Comparison of ENCODE assay signal across 8 mouse cellular contexts in the genomic region with DNA sequence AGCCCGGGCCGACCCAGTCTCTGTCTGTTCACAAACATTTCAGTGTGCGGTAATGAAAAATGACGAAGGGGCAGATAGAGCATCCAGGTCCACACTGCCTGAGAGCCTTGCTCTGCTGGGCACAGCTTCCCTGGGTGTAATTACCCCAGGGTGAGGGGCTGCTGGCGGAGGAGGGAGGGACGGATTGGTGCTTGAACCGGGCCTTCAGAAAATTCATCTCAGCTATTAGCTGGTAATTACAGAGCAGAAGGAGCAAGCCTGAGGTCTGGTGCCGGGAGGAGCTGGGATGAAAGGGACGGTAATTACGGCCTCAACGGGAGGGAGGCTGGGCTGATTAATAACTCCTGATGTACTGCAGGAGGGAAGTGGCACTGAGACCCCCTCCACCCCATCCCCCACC. TPM values are rescaled to one million over a fixed set of nuclear protein-coding genes. Genes with fewer than 3 reads are reported as not detected.
A peak's percentile ranks its signal among the peaks of the same experiment; 100 is the strongest.
DNase-seq lines count a peak whose midpoint lies in the region; ATAC-seq and TF ChIP-seq lines count a peak whose summit lies in the region.

No protein-coding gene starts in this region.

- no peak overlapping the region for H3K4me3 ChIP-seq in intestine, embryonic 14.5 days (ENCODE audit: low read depth, low read length)
- H3K4me3 ChIP-seq in intestine, postnatal 0 days (ENCODE audit: low read depth, low read length) = no peak overlapping the region
- H3K4me3 ChIP-seq in embryonic facial prominence, embryonic 10.5 days = peak overlapping the region; percentile 53
- H3K4me3 ChIP-seq in midbrain, embryonic 14.5 days (replicated peaks; ENCODE audit: low read depth, low read length) = no peak overlapping the region

- H3K9me3 ChIP-seq in intestine, embryonic 14.5 days (ENCODE audit: control insufficient read depth, low read length) = no peaks in the 10 kb centered on the region
- H3K9me3 ChIP-seq in intestine, postnatal 0 days (ENCODE audit: control insufficient read depth) = no peaks in the 10 kb centered on the region
- H3K9me3 ChIP-seq in embryonic facial prominence, embryonic 10.5 days = no peaks in the 10 kb centered on the region
- no peaks in the 10 kb centered on the region for H3K9me3 ChIP-seq in midbrain, embryonic 14.5 days (ENCODE audit: control insufficient read depth, low read length)

- H3K4me1 ChIP-seq in intestine, embryonic 14.5 days (replicated peaks; ENCODE audit: control insufficient read depth, insufficient read depth, low read length) = peaks cover 47% of the 10 kb centered on the region
- H3K4me1 ChIP-seq in intestine, postnatal 0 days (replicated peaks; ENCODE audit: control insufficient read depth, insufficient read depth, low read length) = peaks cover 3% of the 10 kb centered on the region; the same call in 1 of the 2 replicates
- peaks cover 100% of the 10 kb centered on the region for H3K4me1 ChIP-seq in embryonic facial prominence, embryonic 10.5 days
- H3K4me1 ChIP-seq in midbrain, embryonic 14.5 days (ENCODE audit: control insufficient read depth, insufficient read depth, low read length) = peaks cover 78% of the 10 kb centered on the region

- ATAC-seq in intestine, embryonic 14.5 days (replicated peaks; ENCODE audit: low FRiP score, low TSS enrichment, low read depth) = no peak
- ATAC-seq in intestine, postnatal 0 days = no peak
- ATAC-seq in midbrain, embryonic 14.5 days (ENCODE audit: low FRiP score, low TSS enrichment) = peak; percentile 51; the same call in 1 of the 2 replicates

- TF ChIP-seq CTCF in intestine, postnatal 0 days (IDR thresholded peaks at IDR 0.05; ENCODE audit: low read depth) = no peak

- no peak overlapping the region for H3K9ac ChIP-seq in intestine, embryonic 14.5 days (ENCODE audit: low read length)
- no peak overlapping the region for H3K9ac ChIP-seq in intestine, postnatal 0 days (ENCODE audit: low read depth, low read length)
- peak overlapping the region; percentile 50 for H3K9ac ChIP-seq in midbrain, embryonic 14.5 days (replicated peaks; ENCODE audit: low read length)

- peak overlapping the region; percentile 33; the same call in 1 of the 2 replicates for H3K27ac ChIP-seq in intestine, embryonic 14.5 days (ENCODE audit: low read depth)
- no peak overlapping the region for H3K27ac ChIP-seq in intestine, postnatal 0 days (ENCODE audit: low read depth, low read length)
- H3K27ac ChIP-seq in embryonic facial prominence, embryonic 10.5 days (replicated peaks) = peak overlapping the region; percentile 86
- H3K27ac ChIP-seq in midbrain, embryonic 14.5 days (replicated peaks; ENCODE audit: low read depth, low read length) = peak overlapping the region; percentile 92

- H3K27me3 ChIP-seq in intestine, embryonic 14.5 days (replicated peaks; ENCODE audit: control insufficient read depth, insufficient read depth, low read length) = no peaks in the 10 kb centered on the region
- no peaks in the 10 kb centered on the region for H3K27me3 ChIP-seq in intestine, postnatal 0 days (replicated peaks; ENCODE audit: control insufficient read depth, insufficient read depth, low read length)
- H3K27me3 ChIP-seq in embryonic facial prominence, embryonic 10.5 days (replicated peaks; ENCODE audit: low read depth, poor library complexity, severe bottlenecking) = peaks cover 14% of the 10 kb centered on the region
- no peaks in the 10 kb centered on the region for H3K27me3 ChIP-seq in midbrain, embryonic 14.5 days (ENCODE audit: control insufficient read depth, insufficient read depth, low read length)

- WGBS in intestine, embryonic 14.5 days = 20% methylated on average over 11 of the region's 11 CpGs
- WGBS in intestine, postnatal 0 days = 38% methylated on average over 11 of the region's 11 CpGs
- 6% methylated on average over 11 of the region's 11 CpGs for WGBS in embryonic facial prominence, embryonic 10.5 days
- WGBS in midbrain, embryonic 14.5 days = 9% methylated on average over 11 of the region's 11 CpGs

- DNase-seq in intestine, embryonic 14.5 days (ENCODE audit: low spot score) = no peak
- DNase-seq in embryonic facial prominence, embryonic 10.5 days (ENCODE audit: low spot score) = peak; percentile 70
- DNase-seq in forelimb bud, embryonic 11.5 days (ENCODE audit: low read depth, low spot score) = peak; percentile 38
- DNase-seq in midbrain, embryonic 14.5 days = peak; percentile 64
- no peak for DNase-seq in thymus, postnatal 14 days
- no peak for DNase-seq in frontal cortex, postnatal 25 days (ENCODE audit: low spot score in 2 of 2)
- no peak for DNase-seq in gastrocnemius, postnatal 4 days (ENCODE audit: low spot score in 2 of 2)

- peaks cover 7% of the 10 kb centered on the region; the same call in 1 of the 2 replicates for H3K36me3 ChIP-seq in intestine, embryonic 14.5 days (ENCODE audit: control insufficient read depth, insufficient read depth, low read length)
- peaks cover 6% of the 10 kb centered on the region for H3K36me3 ChIP-seq in intestine, postnatal 0 days (ENCODE audit: control insufficient read depth, insufficient read depth)
- H3K36me3 ChIP-seq in embryonic facial prominence, embryonic 10.5 days (replicated peaks) = peaks cover 18% of the 10 kb centered on the region
- H3K36me3 ChIP-seq in midbrain, embryonic 14.5 days (ENCODE audit: control insufficient read depth, insufficient read depth, low read length) = peaks cover 9% of the 10 kb centered on the region; the same call in 1 of the 2 replicates

- peak overlapping the region; percentile 36 for H3K4me2 ChIP-seq in intestine, embryonic 14.5 days (ENCODE audit: low read length)
- H3K4me2 ChIP-seq in intestine, postnatal 0 days (replicated peaks; ENCODE audit: low read depth) = no peak overlapping the region; the same call in 1 of the 2 replicates
- peak overlapping the region; percentile 49 for H3K4me2 ChIP-seq in midbrain, embryonic 14.5 days (ENCODE audit: low read length)

RNA-seq across cellular contexts. Expression of gene Gins2, which starts 39.2 kb away (rescaled TPM):
- polyA plus RNA-seq in intestine, embryonic 14.5 days (2014; fragmentation: Nextera tagmentation; extraction: Ambion mirVana) = 121 and 122 TPM in 2 replicates
- 23.1 and 23.7 TPM in 2 replicates for polyA plus RNA-seq in intestine, postnatal 0 days (2015; fragmentation: Nextera tagmentation; extraction: Ambion mirVana)
- 156 TPM in 2 replicates for polyA plus RNA-seq in embryonic facial prominence, embryonic 10.5 days (2016; fragmentation: Nextera tagmentation; extraction: Ambion mirVana)
- polyA plus RNA-seq in midbrain, embryonic 14.5 days (2014; fragmentation: Nextera tagmentation; extraction: Ambion mirVana) = 15.5 and 23.7 TPM in 2 replicates
- 10 to 100 TPM; 22.5 to 26.3 TPM for total RNA-seq in gastrocnemius, postnatal 4 days (2021)

Comparison
In these comparisons a context has a peak if more than half of its experiments do, and no peak if none do; other contexts are left out.
1. DNase-seq: peak in embryonic facial prominence, embryonic 10.5 days (single experiment), forelimb bud, embryonic 11.5 days (single experiment) and midbrain, embryonic 14.5 days (single experiment); none in intestine, embryonic 14.5 days (single experiment), thymus, postnatal 14 days (single experiment), frontal cortex, postnatal 25 days (0 of 2) and gastrocnemius, postnatal 4 days (0 of 2).